Mouse (Mus musculus): ENCODE results near the gene Col5a1.

DNA sequence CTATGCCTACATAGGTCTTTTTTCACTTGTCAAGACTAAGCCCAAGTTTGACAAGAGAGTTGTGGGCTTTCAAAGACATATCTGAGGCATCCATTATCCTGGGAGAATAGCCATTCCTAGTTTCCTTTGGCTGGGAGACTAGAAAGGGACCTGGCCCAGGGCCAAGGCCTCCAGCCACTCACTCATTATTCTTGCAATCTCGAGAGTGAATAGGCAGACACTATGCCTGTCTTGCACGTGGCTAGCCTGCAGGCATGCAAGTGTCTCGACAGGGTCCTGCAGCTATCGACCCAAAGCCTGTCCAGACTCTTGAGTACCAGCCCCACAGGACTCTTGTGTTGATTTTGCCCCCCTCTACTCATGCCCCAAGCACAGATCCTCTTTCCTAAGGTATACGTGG, 71.0 kb downstream of the Col5a1 start:
- TF ChIP-seq POLR2A (IDR thresholded peaks at IDR 0.05; ENCODE audit: borderline replicate concordance, insufficient read depth, low read length), result no peak
- no peak for TF ChIP-seq CTCF (IDR thresholded peaks at IDR 0.05; ENCODE audit: borderline replicate concordance, insufficient read depth, low read depth, low read length)

Data from cerebellum, adult 2 months (tissue).